Mouse (Mus musculus): Measurements from ENCODE around the gene Asic3.

DNA sequence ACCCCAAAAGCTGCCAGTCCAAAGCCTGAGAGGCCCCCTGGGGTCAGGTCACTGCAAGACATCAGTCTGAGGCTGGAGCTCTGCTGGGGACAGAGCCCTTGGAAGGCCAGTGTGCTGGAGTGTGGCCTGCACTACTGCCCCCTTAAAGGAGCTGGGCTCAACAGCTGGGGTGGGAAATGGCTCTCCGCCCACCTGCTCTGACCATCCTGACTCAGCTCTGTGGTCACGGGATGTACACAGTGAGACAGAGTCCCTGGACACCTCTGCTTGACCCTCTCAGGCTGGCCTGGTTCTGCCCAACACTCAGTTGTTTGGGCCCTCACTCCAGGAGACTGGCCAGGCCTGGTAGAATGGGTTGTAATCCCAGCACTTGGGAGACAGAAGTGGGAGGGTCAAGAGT is 3.7 kb upstream of the Asic3 start:
- TF ChIP-seq CTCF (IDR thresholded peaks at IDR 0.05; ENCODE audit: control insufficient read depth, insufficient read depth, low read length) (no peak), POLR2A (IDR thresholded peaks at IDR 0.05; ENCODE audit: borderline replicate concordance, control insufficient read depth, low read depth, low read length) (no peak)

Measured in bone marrow, adult 2 months (tissue).